Mouse (Mus musculus) bone marrow macrophage, adult 2 months (primary cell): ENCODE results near the gene 1700012B09Rik. TPM values are rescaled to one million over a fixed set of nuclear protein-coding genes. Genes with fewer than 3 reads are reported as not detected.

Experiments
- H3K27ac ChIP-seq: 2 replicates; pipeline ENCODE4 v1.5.1; 2012; ENCODE audit warnings: low read depth, low read length; ENCODE audit not compliant: insufficient read depth
- H3K4me1 ChIP-seq: 2 replicates; pipeline ENCODE4 v1.6.1; 2012; ENCODE audit warnings: low read length; ENCODE audit not compliant: control insufficient read depth, insufficient read depth
- H3K4me3 ChIP-seq: 2 replicates; pipeline ENCODE4 v1.5.1; 2012; ENCODE audit warnings: mild to moderate bottlenecking, low read length, moderate library complexity; ENCODE audit not compliant: insufficient read depth
- CTCF ChIP-seq: IDR thresholded peaks from 2 replicates; pipeline ENCODE4 v1.5.1; 2012; ENCODE audit warnings: low read depth, mild to moderate bottlenecking, low read length, moderate library complexity
- POLR2A ChIP-seq: IDR thresholded peaks from 2 replicates; pipeline ENCODE4 v1.6.1; 2012; ENCODE audit warnings: mild to moderate bottlenecking, low read depth, low read length, borderline replicate concordance
- polyA plus RNA-seq: library from polyadenylated mRNA; stranded (reverse); fragments of >200 nt; gene quantifications from 2 replicates; pipeline ENCODE4 v1.2.4, GENCODE M21; 2012; ENCODE audit not compliant: missing spikeins, insufficient read depth, insufficient read length

1700012B09Rik gene
- polyA plus RNA-seq, 1 experiment, result not detected

GRCm38 (mm10) chr9:14769811-14770210 is 1.0 kb downstream of the 1700012B09Rik start:
- no peak for TF ChIP-seq CTCF
- no peak for TF ChIP-seq POLR2A
- Histone ChIP-seq H3K4me1 (peaks cover 7% of the 10 kb centered on the region), H3K4me3 (no peak overlapping the region), H3K27ac (no peak overlapping the region)

GRCm38 (mm10) chr9:14764765-14765164 is 6.1 kb downstream of the 1700012B09Rik start:
- H3K4me3 ChIP-seq, result no peak overlapping the region
- no peak overlapping the region for H3K27ac ChIP-seq

GRCm38 (mm10) chr9:14759261-14759660 is 11.6 kb downstream of the 1700012B09Rik start:
- H3K27ac ChIP-seq, result no peak overlapping the region
- no peak overlapping the region for H3K4me3 ChIP-seq
- H3K4me1 ChIP-seq, result peaks cover 13% of the 10 kb centered on the region
- TF ChIP-seq POLR2A (no peak), CTCF (no peak)

More at GRCm38 (mm10) chr9:14764765-14765164, 6.1 kb downstream of the 1700012B09Rik start:
- TF ChIP-seq CTCF, result no peak
- no peak for TF ChIP-seq POLR2A
- peaks cover 7% of the 10 kb centered on the region for H3K4me1 ChIP-seq

- TF ChIP-seq POLR2A, result no peak
- TF ChIP-seq CTCF, result no peak
- peaks cover 13% of the 10 kb centered on the region for H3K4me1 ChIP-seq
- peak overlapping the region; percentile 22; the same call in 1 of the 2 replicates for H3K4me3 ChIP-seq
- H3K27ac ChIP-seq, result peak overlapping the region; percentile 66
Observed at GRCm38 (mm10) chr9:14758590-14758989, 12.2 kb downstream of the 1700012B09Rik start.

- Histone ChIP-seq H3K4me3 (no peak overlapping the region), H3K4me1 (peaks cover 13% of the 10 kb centered on the region), H3K27ac (no peak overlapping the region)
- TF ChIP-seq CTCF, result no peak
- TF ChIP-seq POLR2A, result no peak
Observed at GRCm38 (mm10) chr9:14754469-14754868, 16.4 kb downstream of the 1700012B09Rik start.

GRCm38 (mm10) chr9:14753947-14754346 is 16.9 kb downstream of the 1700012B09Rik start:
- TF ChIP-seq CTCF, result no peak
- TF ChIP-seq POLR2A, result no peak
- no peak overlapping the region for H3K4me3 ChIP-seq
- no peak overlapping the region for H3K27ac ChIP-seq
- peaks cover 9% of the 10 kb centered on the region for H3K4me1 ChIP-seq

GRCm38 (mm10) chr9:14752001-14752522 is 18.8 kb downstream of the 1700012B09Rik start, which contains the start of gene Fut4:
TSS of gene Fut4 (minus strand) at chr9:14752393.
- TF ChIP-seq POLR2A (no peak), CTCF (no peak)
- Histone ChIP-seq H3K4me3 (peak within 1 kb of the TSS; percentile 67), H3K4me1 (peaks cover 3% of the 10 kb centered on the region), H3K27ac (no peak within 1 kb of the TSS)

- no peak overlapping the region for H3K27ac ChIP-seq
- no peak for TF ChIP-seq CTCF
- no peak for TF ChIP-seq POLR2A
- H3K4me1 ChIP-seq, result peaks cover 3% of the 10 kb centered on the region
- H3K4me3 ChIP-seq, result peak overlapping the region; percentile 67
Observed at GRCm38 (mm10) chr9:14751503-14752000, 19.3 kb downstream of the 1700012B09Rik start.

- Histone ChIP-seq H3K4me1 (peaks cover 4% of the 10 kb centered on the region), H3K27ac (no peak overlapping the region), H3K4me3 (peak overlapping the region; percentile 67)
- no peak for TF ChIP-seq POLR2A
Observed at GRCm38 (mm10) chr9:14750901-14751502, 19.8 kb downstream of the 1700012B09Rik start.
